Mouse (Mus musculus): ENCODE measurements around the gene Dnajc22. TPM values are rescaled to one million over a fixed set of nuclear protein-coding genes. Genes with fewer than 3 reads are reported as not detected.

Dnajc22 gene
- total RNA-seq, 2 experiments from 2014 or later: not detected

DNA sequence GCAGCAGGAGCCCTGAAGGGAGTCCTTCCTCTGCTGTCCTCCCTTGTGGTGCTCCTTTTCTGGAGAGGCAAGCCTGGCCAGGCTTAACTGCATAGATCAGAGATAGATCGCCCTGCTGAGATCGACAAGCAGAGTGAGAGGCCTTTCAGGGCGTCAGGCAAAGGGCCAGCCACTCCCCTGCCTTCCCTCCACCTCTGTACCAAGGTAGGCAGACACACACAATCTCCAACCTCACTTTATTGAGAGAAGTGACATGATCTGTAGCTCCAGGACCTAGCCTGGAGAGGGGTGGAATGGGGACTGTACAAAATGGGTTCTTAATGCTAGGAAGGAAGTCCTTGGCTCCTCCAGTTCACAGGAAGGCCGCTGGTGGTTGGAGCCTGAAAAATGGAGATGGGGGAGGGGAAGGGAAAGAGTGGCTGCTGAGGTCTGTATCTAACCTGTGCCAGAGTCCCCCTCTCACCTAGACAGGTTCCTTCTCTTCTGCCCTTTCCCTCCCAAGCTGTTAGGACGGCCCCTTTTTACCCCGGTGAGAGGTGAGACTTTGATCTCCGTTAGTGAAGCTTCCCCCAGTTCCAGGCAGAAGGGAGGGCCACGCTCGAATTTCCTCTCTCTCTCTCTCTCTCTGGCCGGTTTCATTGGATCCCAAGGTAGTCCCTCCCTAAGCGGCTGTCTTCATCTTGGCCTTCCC is 9.0 kb upstream of the Dnajc22 start:
- DNase-seq (ENCODE audit: low spot score in 2 of 2): no peak
- intact Hi-C loops (cut with DNase I): loop anchor here (10.0 kb wide), 1 partner anchor 111 kb away; no protein-coding TSS in a partner anchor

DNA sequence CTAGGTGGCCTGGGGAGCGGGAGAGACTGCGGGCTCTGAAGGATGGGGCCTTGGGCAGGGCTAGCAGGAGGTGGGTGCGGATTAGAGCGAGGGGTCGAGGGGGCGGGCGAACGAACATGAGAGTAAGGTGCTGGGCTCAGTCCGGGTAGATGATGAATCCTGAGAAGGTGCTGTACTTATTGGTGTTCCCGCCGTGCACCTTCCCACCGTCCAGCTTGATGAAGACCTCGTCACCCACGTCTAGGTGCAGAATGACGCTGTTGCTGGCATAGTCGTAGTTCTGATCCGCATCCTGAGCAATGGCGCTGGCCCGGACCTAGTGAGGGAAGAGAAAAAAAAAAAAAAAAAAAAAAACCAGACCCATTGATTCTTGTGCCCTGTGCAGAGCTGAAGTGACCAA is 8.4 kb upstream of the Dnajc22 start:
- intact Hi-C loops (cut with DNase I): loop anchor here (10.0 kb wide), 1 partner anchor 110 kb away; no protein-coding TSS in a partner anchor
- no peak for DNase-seq (ENCODE audit: low spot score in 2 of 2)

DNA sequence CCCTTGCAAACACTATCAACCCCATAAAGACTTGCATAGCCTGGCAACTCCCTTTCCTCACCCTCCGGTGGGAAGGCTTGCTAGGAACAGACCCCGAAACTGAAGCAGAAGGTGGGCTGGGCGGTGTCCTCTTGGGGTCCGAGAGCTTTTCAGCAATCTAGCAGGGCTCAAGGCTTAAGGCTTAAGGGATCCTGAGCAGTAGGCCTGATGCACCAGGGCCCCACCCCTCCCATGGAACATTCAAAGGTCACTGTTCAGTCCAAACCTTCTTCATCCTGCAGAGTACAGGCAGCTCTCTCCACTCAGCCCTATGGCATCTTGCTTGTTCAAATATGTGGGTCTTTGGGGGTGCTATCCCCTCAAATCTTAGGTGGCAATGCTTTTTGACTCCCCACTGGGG is 7.0 kb upstream of the Dnajc22 start:
- intact Hi-C loops (cut with DNase I): loop anchor here (10.0 kb wide), 1 partner anchor 109 kb away; no protein-coding TSS in a partner anchor
- no peak for DNase-seq (ENCODE audit: low spot score in 2 of 2)

DNA sequence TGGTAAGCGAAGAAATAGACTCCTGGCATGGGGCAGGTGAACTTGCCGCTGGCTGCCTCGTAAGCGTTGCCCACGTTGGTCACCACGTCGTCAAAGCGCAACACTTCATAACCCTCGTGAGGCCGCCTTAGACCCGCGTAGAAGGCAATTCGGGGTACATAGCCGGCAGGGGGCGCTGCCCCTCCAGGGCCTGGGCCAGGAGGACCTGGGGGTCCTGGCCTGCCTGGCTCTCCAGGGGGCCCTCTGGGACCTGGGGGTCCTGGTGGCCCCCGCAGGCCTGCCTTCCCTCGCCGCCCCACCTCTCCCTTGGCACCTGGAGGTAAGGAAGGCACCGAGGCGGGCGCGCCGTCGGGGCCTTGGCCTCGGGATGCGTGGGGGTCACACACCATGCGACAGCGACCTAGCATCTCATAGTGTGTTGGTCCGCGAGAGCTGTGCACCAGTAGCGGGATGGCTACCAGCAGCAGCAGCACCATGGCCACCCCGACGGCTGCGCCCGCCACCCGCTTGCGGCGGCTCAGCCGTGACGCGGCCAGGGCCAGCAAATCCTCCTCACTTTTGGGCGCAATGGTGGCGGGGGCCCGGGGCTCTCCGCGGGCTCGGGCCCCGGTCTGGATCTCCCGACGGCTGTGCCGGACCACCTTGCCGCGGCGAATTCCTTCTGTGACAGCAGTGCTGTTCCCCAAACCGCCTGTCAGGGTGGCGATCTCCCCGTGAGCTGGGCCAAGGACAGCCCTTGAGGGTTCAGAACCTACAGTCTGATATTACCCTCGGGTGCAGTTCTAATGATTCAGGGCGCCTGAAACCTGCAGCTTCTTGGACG is 5.5 kb upstream of the Dnajc22 start, which contains the start of gene C1ql4:
Gene C1ql4 (minus strand): TSS at position 565 of the 823 bp plus-strand sequence.
- intact Hi-C loops (cut with DNase I): loop anchor here (10.0 kb wide), 1 partner anchor 107 kb away; no protein-coding TSS in a partner anchor
- no peak for DNase-seq (ENCODE audit: low spot score in 2 of 2)

DNA sequence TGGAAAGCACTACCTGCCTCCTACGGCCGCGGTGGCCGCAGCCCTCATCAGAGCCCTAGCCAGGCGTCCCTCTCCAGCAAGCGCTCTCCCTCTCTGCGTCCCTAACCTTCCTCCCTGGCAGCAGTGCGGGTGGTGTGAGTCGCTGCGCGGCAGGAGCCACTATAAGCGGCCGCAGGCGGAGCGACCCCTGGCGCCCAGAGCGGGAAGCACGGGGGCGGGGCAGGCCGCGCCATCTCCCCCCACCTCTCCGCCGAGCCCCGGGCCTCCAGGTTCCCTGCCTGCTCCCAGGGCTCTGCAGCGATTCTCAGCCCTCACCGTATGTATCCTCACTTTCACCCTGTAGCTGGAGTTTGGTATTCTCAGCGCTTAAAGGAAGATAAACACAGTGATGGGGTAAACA is 4.7 kb upstream of the Dnajc22 start:
- DNase-seq (ENCODE audit: low spot score in 2 of 2): peak; percentile 52 to 66
- intact Hi-C loops (cut with DNase I): loop anchor here (10.0 kb wide), 1 partner anchor 107 kb away; no protein-coding TSS in a partner anchor

DNA sequence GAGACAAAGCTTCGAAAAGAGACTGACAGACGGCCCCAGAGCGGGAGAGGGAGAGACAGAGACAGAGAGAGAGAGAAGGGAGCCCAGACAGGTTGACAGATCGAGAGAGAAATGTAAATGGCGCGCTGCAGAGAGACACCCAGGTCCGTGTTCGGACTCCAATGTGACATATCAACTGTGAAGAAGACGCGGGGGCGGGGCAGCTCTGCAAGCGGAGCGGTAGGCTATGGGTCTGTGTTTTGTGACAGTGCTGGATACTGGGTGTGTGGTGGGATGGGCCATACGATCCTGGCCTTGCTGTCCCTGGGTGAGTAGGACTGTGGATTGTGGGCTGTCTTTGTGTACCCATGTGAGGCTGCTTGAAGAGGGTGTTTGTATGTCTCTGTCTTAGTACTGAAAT is 3.9 kb upstream of the Dnajc22 start:
- intact Hi-C loops (cut with DNase I): loop anchor here (10.0 kb wide), 1 partner anchor 106 kb away; no protein-coding TSS in a partner anchor
- no peak for DNase-seq (ENCODE audit: low spot score in 2 of 2)

DNA sequence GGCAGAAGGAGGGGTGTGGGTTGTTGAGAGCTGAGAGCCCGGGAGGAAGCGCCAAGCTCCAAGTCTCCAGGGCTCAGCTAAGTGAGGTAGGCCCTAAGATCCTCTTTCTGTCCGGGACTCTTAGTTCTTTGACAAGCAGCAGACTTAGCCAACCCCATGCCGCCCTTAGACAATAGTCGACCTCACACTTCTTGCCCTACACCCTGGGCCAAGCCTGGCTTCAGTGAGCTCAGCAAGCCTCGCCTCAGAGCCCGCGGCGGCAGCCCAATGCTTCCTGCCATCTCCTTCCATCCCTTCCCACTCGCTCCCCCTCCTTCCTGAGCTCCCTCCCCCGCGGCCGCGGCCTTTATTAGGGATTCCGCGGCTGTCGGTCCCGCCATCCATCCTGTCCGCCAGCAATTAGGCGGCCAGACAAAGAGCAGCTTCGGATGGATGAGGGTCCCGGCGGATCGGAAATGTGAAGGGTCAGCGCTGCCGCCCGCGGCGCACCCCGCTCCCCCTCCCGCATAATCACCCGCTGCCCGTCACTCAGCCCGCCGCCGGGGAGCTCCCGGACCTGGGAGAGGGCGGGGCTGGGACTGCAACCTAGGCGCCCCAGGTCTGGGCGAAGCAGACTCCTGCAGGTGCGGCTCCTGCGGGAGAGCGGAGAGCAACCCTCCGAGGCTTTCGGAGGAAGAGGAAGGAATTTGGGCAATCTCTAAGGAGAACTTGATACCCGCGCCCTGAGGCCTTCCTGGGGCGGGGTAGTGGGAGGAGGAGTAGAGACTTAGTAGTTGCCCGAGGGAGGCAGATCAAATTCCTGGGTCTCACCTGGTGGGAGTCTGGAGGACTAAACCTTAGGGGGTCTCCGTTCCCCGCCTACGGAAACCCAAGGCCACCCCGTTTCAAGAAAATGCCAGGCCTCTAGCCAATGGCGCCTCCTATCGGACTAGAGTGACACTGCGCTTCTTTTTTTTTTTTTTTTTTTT is 605 bp downstream of the Dnajc22 start:
- intact Hi-C loops (cut with DNase I): no loop called here
- peak; percentile 36 to 43 for DNase-seq (ENCODE audit: low spot score in 2 of 2)

DNA sequence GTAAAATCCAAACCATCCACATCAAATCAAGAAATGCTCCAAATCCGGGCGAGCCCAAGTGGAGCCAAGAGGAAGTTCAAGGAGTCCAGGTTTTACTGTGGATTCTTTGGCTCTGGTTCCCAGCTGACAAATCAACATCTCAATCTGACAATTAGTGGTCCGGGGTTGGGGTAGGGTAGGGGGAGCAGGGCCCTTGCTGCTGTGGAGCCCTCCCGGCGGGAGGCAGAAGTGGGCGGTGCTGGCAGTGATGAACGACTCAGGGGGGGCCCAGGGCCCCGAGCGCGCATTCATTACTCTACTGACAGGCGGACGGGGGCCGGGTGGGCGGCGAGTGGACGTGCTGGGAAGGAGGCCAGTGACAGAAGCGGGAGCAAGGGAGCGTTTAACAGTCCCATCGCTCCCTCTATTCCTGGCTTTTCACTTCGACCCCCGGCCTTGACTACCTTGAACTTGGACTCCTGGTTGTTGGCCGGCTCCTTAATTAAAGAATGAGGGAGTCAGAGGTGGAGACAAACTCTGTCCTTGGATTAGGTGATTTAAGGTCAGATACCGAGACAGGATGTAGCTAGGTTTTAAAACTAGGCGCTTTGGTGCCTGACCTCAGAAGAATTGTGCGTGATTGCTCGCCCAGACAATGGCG is 1.8 kb downstream of the Dnajc22 start:
- DNase-seq (ENCODE audit: low spot score in 2 of 2): peak in 1 of 2 experiments; percentile 21
- intact Hi-C loops (cut with DNase I): loop anchor here (5.0 kb wide), 1 partner anchor 42 kb away; no protein-coding TSS in a partner anchor

DNA sequence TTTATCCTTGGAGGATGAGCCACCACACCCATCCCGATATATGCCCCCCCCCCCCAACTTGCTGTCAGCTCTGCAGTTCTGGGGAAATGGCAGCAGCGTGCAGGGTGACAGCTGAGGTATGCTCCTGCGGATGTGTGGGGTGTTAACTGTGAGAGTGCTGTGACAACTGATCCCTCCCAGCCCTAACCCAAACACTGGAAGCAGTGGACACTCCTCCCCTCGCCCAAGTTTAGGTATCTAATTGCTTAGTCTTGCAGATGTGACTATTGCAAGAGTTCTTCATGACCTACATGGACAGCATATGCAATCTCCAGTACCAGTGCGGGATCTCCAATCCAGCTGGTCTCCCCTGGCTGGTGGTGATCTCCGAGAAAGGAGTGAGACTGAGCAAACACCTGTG is 2.4 kb downstream of the Dnajc22 start:
- intact Hi-C loops (cut with DNase I): loop anchor here (5.0 kb wide), 1 partner anchor 43 kb away; no protein-coding TSS in a partner anchor
- no peak for DNase-seq (ENCODE audit: low spot score in 2 of 2)

DNA sequence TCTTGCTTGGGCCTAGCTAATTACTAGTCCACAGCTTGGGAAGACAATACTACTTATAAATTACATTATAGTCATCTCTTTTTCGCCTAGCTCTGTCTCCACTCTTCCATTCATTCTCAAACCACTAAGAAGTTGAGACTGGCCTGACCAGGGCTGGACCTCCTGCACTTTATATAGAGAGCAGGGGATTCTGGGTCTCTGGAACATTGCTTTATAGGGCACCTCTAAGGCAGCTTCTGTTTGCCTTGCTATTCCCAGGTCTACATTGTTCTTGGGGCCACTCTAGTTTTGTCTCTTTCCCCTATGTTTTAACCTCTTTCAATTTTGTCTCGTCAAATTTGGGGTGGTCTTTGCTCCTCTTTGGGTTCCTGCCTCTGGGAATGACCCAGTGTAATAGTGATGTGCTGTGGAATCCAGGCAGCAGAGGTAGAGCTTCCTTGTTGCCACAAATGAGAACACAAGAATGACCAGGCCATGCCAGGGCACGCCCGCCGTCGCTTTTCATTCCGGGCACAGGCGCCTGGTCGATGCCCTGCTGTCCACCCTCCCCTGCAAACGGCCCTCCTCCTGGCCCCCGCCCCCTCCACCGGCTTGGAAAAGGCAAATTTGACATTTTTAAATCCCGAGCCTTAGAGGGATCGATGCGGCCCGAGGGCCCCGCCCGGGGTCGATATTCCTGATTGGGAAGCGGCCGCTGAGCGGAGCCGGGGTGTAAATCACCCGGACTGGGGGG is 3.3 kb downstream of the Dnajc22 start:
- no peak for DNase-seq (ENCODE audit: low spot score in 2 of 2)
- intact Hi-C loops (cut with DNase I): loop anchor here (5.0 kb wide), 1 partner anchor 44 kb away; no protein-coding TSS in a partner anchor

DNA sequence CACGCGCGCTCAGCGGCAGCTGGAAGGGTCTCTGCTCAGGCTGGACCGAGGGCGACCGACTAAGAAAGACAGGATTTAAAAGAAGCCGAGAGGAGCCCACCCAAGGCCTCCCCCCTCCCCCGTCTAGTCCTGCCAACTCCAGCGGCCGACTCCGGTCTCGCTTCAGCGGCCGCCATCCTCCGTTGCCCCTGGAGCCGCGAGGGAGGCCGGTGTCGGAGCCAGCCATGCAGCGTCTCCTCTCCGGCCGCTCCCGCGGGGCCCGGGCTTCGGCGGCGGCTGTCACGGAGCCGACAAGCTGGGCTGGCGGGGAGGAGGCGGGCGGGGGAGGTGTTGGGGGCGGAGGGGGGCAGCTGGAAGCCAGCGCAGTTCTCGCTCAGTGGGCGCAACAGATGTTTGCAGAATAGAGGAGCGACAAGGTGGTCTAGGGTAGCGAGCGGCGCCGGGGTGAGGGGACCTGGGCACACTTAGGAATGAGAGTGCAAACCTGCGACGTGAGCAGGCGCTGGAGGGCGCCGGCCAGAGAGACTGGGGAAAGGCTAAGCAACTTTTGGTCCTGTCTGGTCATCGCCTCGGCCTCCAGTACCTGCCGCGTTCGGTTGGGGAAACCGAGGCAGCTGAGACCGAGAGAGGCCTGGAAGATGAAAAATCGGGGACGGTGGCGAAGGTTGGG is 4.0 kb downstream of the Dnajc22 start:
- intact Hi-C loops (cut with DNase I): loop anchor here (5.0 kb wide), 1 partner anchor 45 kb away; no protein-coding TSS in a partner anchor
- no peak for DNase-seq (ENCODE audit: low spot score in 2 of 2)

DNA sequence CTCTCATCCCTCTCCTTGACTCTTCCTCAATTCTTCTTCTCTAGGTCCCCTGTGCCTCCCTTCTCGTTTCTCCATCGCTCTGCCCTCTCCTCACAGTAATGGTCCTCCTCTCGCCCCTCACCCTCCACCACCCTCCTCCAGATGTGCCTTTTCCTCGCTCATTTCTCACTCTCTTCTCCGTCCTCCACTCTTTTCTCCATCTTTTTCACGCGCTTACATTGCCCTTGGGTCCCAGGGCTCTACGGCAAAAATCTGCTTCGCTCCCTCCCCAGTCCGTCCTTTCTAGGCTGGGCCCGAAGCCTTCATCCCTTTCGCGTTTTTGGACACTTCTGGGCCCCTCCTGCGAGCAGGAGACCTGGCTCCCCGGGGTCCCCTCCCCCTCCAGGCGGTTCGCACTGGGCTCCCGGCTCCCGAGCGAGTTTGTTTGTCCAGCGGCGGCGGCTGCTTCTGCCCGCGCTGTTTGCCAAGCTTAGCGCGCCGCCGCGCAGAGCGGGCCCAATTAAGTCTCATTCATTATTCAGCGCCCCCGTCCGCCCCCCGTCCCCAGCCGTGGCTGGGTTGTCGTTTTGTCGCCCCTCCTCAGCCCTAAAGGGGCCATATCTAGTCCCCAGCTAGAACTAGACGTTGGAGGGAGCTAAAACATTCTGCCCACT is 5.0 kb downstream of the Dnajc22 start:
- no peak for DNase-seq (ENCODE audit: low spot score in 2 of 2)
- intact Hi-C loops (cut with DNase I): loop anchor here (5.0 kb wide), 1 partner anchor 46 kb away; no protein-coding TSS in a partner anchor

DNA sequence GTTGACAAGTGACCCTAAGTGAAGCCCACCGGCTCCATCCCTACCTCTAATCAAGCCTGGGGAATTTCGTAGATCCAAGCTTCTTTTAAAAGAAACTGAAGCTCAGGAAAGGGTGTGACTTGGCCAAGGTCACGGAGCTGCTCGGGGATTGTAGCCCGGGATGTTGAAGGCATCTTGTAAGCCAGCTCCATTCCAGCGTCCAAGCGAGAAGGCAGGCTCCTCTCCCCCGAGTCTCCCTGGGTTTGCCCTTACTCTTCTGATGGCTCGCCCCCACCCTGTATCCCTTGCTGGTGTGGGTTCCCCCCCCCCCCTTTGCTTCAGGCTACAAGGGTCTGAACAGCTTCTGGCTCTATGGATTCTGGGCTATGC is 5.5 kb downstream of the Dnajc22 start:
- intact Hi-C loops (cut with DNase I): loop anchor here (5.0 kb wide), 1 partner anchor 46 kb away; no protein-coding TSS in a partner anchor
- DNase-seq (ENCODE audit: low spot score in 2 of 2): no peak

DNA sequence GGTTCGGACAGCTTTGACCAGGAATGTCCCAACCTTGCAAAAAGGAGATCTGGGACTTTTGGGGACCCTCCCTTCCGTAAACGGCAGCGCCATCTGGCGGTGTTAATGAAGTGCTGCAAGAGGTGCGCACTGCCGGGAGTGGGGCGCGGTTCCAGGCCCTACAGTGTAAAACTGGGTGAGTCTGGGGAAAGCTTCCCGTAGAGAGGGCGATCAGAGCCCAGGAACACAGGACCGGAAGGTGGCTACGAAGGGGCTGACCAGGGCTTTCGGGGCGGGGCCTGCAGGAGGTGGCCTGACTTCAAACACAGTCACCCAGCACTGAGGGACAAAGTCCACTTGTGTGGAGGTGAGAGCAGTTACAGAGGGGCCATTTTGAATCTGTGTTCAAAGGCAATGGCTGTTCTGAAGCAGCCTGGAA is 6.2 kb downstream of the Dnajc22 start:
- DNase-seq (ENCODE audit: low spot score in 2 of 2): peak in 1 of 2 experiments; percentile 42
- intact Hi-C loops (cut with DNase I): loop anchor here (5.0 kb wide), 1 partner anchor 47 kb away; no protein-coding TSS in a partner anchor

DNA sequence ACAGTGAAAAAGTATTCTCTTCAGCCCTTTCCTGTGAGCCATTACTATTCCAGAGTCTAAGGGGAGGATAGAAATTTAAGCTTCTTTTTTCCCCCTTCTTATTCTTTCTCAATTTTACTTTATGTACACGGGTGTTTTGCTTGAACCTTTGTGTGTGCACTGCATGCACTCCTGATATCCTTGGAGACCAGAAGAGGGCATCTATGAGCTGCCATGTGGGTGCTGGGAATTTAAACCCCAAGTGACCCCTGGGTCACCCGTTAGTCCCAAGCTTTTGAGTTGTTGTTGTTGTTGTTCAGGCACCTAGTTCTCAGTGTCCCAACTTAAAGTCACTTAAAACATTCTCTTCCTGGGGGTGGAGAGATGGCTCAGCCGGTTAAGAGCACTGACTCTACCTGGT is 7.0 kb downstream of the Dnajc22 start:
- intact Hi-C loops (cut with DNase I): loop anchor here (5.0 kb wide), 1 partner anchor 48 kb away; no protein-coding TSS in a partner anchor
- DNase-seq (ENCODE audit: low spot score in 2 of 2): no peak

DNA sequence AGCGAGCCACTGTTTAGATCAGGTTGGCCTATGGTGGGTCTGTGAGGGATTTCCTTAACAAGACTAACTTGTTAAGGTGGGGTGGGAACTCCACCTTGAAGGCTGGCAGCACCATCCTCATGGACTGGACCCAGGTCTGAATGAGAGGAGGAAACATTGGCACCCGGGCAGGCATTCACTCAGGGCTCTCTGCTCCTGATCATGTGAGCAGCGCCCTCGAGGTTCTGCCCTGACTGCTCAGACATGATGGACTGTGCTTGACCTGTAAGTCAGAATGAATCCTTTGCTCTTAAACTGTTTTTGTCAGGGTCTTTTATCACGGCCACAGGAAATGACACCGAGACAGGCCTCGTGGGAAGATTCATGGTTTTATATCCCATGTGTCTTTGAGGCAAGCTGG is 12.3 kb downstream of the Dnajc22 start:
- no peak for DNase-seq (ENCODE audit: low spot score in 2 of 2)
- intact Hi-C loops (cut with DNase I): no loop called here

DNA sequence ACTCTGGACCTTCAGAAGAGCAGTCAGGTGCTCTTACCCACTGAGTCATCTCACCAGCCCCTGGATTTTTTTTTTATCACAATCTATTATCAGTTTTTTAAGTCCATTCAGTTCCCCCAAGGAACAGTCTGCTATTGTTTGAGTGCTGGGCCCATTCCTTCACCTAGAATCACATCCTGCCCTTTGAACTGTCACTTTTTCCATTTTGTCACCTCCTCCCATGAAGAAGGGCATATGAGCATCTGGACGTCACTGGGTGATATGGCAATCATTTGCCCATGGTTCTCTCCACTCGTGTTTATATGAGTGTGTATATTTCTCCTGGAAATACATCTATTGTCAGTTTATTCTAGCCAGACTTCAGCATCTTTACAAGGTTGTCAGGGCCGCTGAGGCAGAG is 14.9 kb downstream of the Dnajc22 start:
- intact Hi-C loops (cut with DNase I): no loop called here
- DNase-seq (ENCODE audit: low spot score in 2 of 2): no peak

All from left cerebral cortex, postnatal 14 days (tissue).